Mouse (Mus musculus): ENCODE results near the gene Phf3.

- TF ChIP-seq CTCF (IDR thresholded peaks at IDR 0.05; ENCODE audit: borderline replicate concordance, control insufficient read depth, extremely low read depth, insufficient read depth, low read length, poor library complexity) (no peak), POLR2A (IDR thresholded peaks at IDR 0.05; ENCODE audit: control insufficient read depth, extremely low read depth, insufficient read depth, low read length, poor library complexity) (no peak)
Observed at GRCm38 (mm10) chr1:30790220-30790619, 83.5 kb downstream of the Phf3 start.
